Mouse (Mus musculus) G1E (cell line): ENCODE measurements around the gene Astn2.

Experiments
- CTCF ChIP-seq: IDR thresholded peaks from 2 replicates; pipeline ENCODE4 v1.5.1; 2012; ENCODE audit warnings: low read depth, low read length, inconsistent platforms, mixed read lengths
- GATA1 ChIP-seq: IDR thresholded peaks from 2 replicates; pipeline ENCODE4 v1.6.1; 2012; ENCODE audit warnings: borderline replicate concordance, low read length, inconsistent platforms, mixed read lengths
- GATA2 ChIP-seq: IDR thresholded peaks from 2 replicates; pipeline ENCODE4 v1.6.1; 2012; ENCODE audit warnings: low read depth, low read length, inconsistent platforms, borderline replicate concordance
- POLR2AphosphoS5 ChIP-seq: IDR thresholded peaks from 2 replicates; pipeline ENCODE4 v1.6.1; 2012; ENCODE audit warnings: low read depth, low read length, inconsistent platforms; ENCODE audit not compliant: insufficient replicate concordance
- TAL1 ChIP-seq: conservative IDR thresholded peaks from 2 replicates; pipeline ENCODE4 v1.6.1; 2012; ENCODE audit warnings: low read depth, low read length, inconsistent platforms, mixed read lengths

- TF ChIP-seq GATA1, result no peak
- TF ChIP-seq CTCF, result no peak
- no peak for TF ChIP-seq POLR2AphosphoS5
- TF ChIP-seq TAL1, result no peak
- no peak for TF ChIP-seq GATA2
Measured at GRCm38 (mm10) chr4:65449171-65449570, 955.2 kb downstream of the Astn2 start.
